In genomic region chr13:30960714-30961113, GRCm38 (mm10) we compare ENCODE assay signal across 19 mouse cellular contexts. TPM values are rescaled to one million over a fixed set of nuclear protein-coding genes. Genes with fewer than 3 reads are reported as not detected.
"Had no signal": no experiment of that assay in that cellular context is flagged by ENCODE, and none has a peak within 500 bp of the region (broad histone marks: within the 10 kb centered on the region; RNA-seq: fewer than 3 reads in every experiment).

No protein-coding gene starts in this region.

- H3K9me3 ChIP-seq: limb, embryonic 13.5 days; midbrain, embryonic 10.5 days; neural tube, embryonic 12.5 days had no signal

- DNase-seq: kidney, adult 11 months; kidney, postnatal 10 days; kidney, postnatal 4 days; left cerebral cortex, postnatal 4 days; lung, adult 18-20 months; midbrain, embryonic 14.5 days; retina, postnatal 1 day; right cerebral cortex, postnatal 14 days; thymus, postnatal 36 days had no signal

- H3K4me3 ChIP-seq: layer of hippocampus, adult 2 months; limb, embryonic 13.5 days; midbrain, embryonic 10.5 days; neural tube, embryonic 12.5 days had no signal

- H3K27me3 ChIP-seq: limb, embryonic 13.5 days; neural tube, embryonic 12.5 days had no signal

- H3K27ac ChIP-seq: layer of hippocampus, adult 2 months; limb, embryonic 13.5 days; neural tube, embryonic 12.5 days had no signal

- H3K9ac ChIP-seq: limb, embryonic 13.5 days; neural tube, embryonic 12.5 days had no signal

- H3K4me2 ChIP-seq: limb, embryonic 13.5 days; neural tube, embryonic 12.5 days had no signal

- H3K36me3 ChIP-seq: limb, embryonic 13.5 days; midbrain, embryonic 10.5 days; neural tube, embryonic 12.5 days had no signal

RNA-seq across cellular contexts. Expression of gene Hus1b, which starts 13.2 kb away (rescaled TPM):
- polyA plus RNA-seq: limb, embryonic 13.5 days; lung, embryonic 16.5 days; neural tube, embryonic 12.5 days had no signal

RNA-seq across cellular contexts. Expression of gene Gm5447, which starts 13.3 kb away (rescaled TPM):
- total RNA-seq: layer of hippocampus, postnatal 10 days; monocyte, adult 5-6 weeks; neutrophil, adult 5-6 weeks had no signal
- polyA plus RNA-seq: intestine, embryonic 14.5 days; limb, embryonic 13.5 days; midbrain, embryonic 14.5 days; neural tube, embryonic 12.5 days; thymus, postnatal 0 days had no signal
